Mouse (Mus musculus): ENCODE data around the gene Polr3gl. TPM values are rescaled to one million over a fixed set of nuclear protein-coding genes. Genes with fewer than 3 reads are reported as not detected.

Polr3gl gene
- polyA plus RNA-seq (2012; rRNA removed) = 13.9 and 17.8 TPM in 2 replicates

GRCm38 (mm10) chr3:96593790-96594560 is at the start of gene Polr3gl:
Gene Polr3gl (minus strand): TSS chr3:96594181.
- Histone ChIP-seq H3K4me1 (ENCODE audit: control insufficient read depth, insufficient read depth, low read length) (peaks cover 23% of the 10 kb centered on the region), H3K27ac (ENCODE audit: control insufficient read depth, insufficient read depth, low read depth, low read length) (peak within 1 kb of the TSS; percentile 96), H3K27me3 (ENCODE audit: control insufficient read depth, insufficient read depth, low read length) (no peaks in the 10 kb centered on the region), H3K36me3 (ENCODE audit: control insufficient read depth, insufficient read depth, low read length) (no peaks in the 10 kb centered on the region), H3K4me3 (ENCODE audit: control insufficient read depth, low read depth, low read length) (peak within 1 kb of the TSS; percentile 98)
- TF ChIP-seq POLR2A (IDR thresholded peaks at IDR 0.05; ENCODE audit: control insufficient read depth, low read depth, low read length) (peak; percentile 89), CTCF (IDR thresholded peaks at IDR 0.05; ENCODE audit: control insufficient read depth, insufficient read depth, insufficient replicate concordance, low read depth, low read length) (0 out of 2 replicates have a peak, but pooled peaks have one; percentile 11)

- Histone ChIP-seq H3K4me3 (ENCODE audit: control insufficient read depth, low read depth, low read length) (no peak overlapping the region), H3K27me3 (ENCODE audit: control insufficient read depth, insufficient read depth, low read length) (no peaks in the 10 kb centered on the region), H3K36me3 (ENCODE audit: control insufficient read depth, insufficient read depth, low read length) (no peaks in the 10 kb centered on the region; the same call in 1 of the 2 replicates), H3K4me1 (ENCODE audit: control insufficient read depth, insufficient read depth, low read length) (peaks cover 5% of the 10 kb centered on the region), H3K27ac (ENCODE audit: control insufficient read depth, insufficient read depth, low read depth, low read length) (no peak overlapping the region)
- TF ChIP-seq POLR2A (IDR thresholded peaks at IDR 0.05; ENCODE audit: control insufficient read depth, low read depth, low read length) (no peak), CTCF (IDR thresholded peaks at IDR 0.05; ENCODE audit: control insufficient read depth, insufficient read depth, insufficient replicate concordance, low read depth, low read length) (peak; percentile 34; the same call in 1 of the 2 replicates)
Measured at GRCm38 (mm10) chr3:96639219-96639618, 45.2 kb upstream of the Polr3gl start.

GRCm38 (mm10) chr3:96636448-96636847 is 42.5 kb upstream of the Polr3gl start:
- Histone ChIP-seq H3K4me3 (ENCODE audit: control insufficient read depth, low read depth, low read length) (peak overlapping the region; percentile 93), H3K36me3 (ENCODE audit: control insufficient read depth, insufficient read depth, low read length) (no peaks in the 10 kb centered on the region; the same call in 1 of the 2 replicates), H3K27ac (ENCODE audit: control insufficient read depth, insufficient read depth, low read depth, low read length) (no peak overlapping the region), H3K27me3 (ENCODE audit: control insufficient read depth, insufficient read depth, low read length) (no peaks in the 10 kb centered on the region), H3K4me1 (ENCODE audit: control insufficient read depth, insufficient read depth, low read length) (peaks cover 5% of the 10 kb centered on the region)
- TF ChIP-seq POLR2A (IDR thresholded peaks at IDR 0.05; ENCODE audit: control insufficient read depth, low read depth, low read length) (no peak), CTCF (IDR thresholded peaks at IDR 0.05; ENCODE audit: control insufficient read depth, insufficient read depth, insufficient replicate concordance, low read depth, low read length) (no peak)

GRCm38 (mm10) chr3:96635906-96636305 is 41.9 kb upstream of the Polr3gl start:
- Histone ChIP-seq H3K4me3 (ENCODE audit: control insufficient read depth, low read depth, low read length) (peak overlapping the region; percentile 93), H3K27ac (ENCODE audit: control insufficient read depth, insufficient read depth, low read depth, low read length) (peak overlapping the region; percentile 73), H3K36me3 (ENCODE audit: control insufficient read depth, insufficient read depth, low read length) (no peaks in the 10 kb centered on the region; the same call in 1 of the 2 replicates), H3K4me1 (ENCODE audit: control insufficient read depth, insufficient read depth, low read length) (peaks cover 5% of the 10 kb centered on the region), H3K27me3 (ENCODE audit: control insufficient read depth, insufficient read depth, low read length) (no peaks in the 10 kb centered on the region)
- TF ChIP-seq CTCF (IDR thresholded peaks at IDR 0.05; ENCODE audit: control insufficient read depth, insufficient read depth, insufficient replicate concordance, low read depth, low read length) (no peak), POLR2A (IDR thresholded peaks at IDR 0.05; ENCODE audit: control insufficient read depth, low read depth, low read length) (no peak)

GRCm38 (mm10) chr3:96634928-96635879 is 41.2 kb upstream of the Polr3gl start, which contains the start of the genes Pex11b and Gm42957:
Gene Pex11b (plus strand): TSS chr3:96635376.
Gene Gm42957 (plus strand): TSS chr3:96635474.
- Histone ChIP-seq H3K27me3 (ENCODE audit: control insufficient read depth, insufficient read depth, low read length) (no peaks in the 10 kb centered on the region), H3K27ac (ENCODE audit: control insufficient read depth, insufficient read depth, low read depth, low read length) (peak within 1 kb of the TSS; percentile 73), H3K4me1 (ENCODE audit: control insufficient read depth, insufficient read depth, low read length) (peaks cover 6% of the 10 kb centered on the region), H3K4me3 (ENCODE audit: control insufficient read depth, low read depth, low read length) (peak within 1 kb of the TSS; percentile 93), H3K36me3 (ENCODE audit: control insufficient read depth, insufficient read depth, low read length) (no peaks in the 10 kb centered on the region; the same call in 1 of the 2 replicates)
- no peak for TF ChIP-seq CTCF (IDR thresholded peaks at IDR 0.05; ENCODE audit: control insufficient read depth, insufficient read depth, insufficient replicate concordance, low read depth, low read length)
- peak; percentile 50 for TF ChIP-seq POLR2A (IDR thresholded peaks at IDR 0.05; ENCODE audit: control insufficient read depth, low read depth, low read length)

GRCm38 (mm10) chr3:96634015-96634414 is 40.0 kb upstream of the Polr3gl start:
- TF ChIP-seq POLR2A (IDR thresholded peaks at IDR 0.05; ENCODE audit: control insufficient read depth, low read depth, low read length) = no peak
- TF ChIP-seq CTCF (IDR thresholded peaks at IDR 0.05; ENCODE audit: control insufficient read depth, insufficient read depth, insufficient replicate concordance, low read depth, low read length) = no peak
- H3K27me3 ChIP-seq (ENCODE audit: control insufficient read depth, insufficient read depth, low read length) = no peaks in the 10 kb centered on the region
- H3K36me3 ChIP-seq (ENCODE audit: control insufficient read depth, insufficient read depth, low read length) = no peaks in the 10 kb centered on the region; the same call in 1 of the 2 replicates
- no peak overlapping the region for H3K4me3 ChIP-seq (ENCODE audit: control insufficient read depth, low read depth, low read length)
- peaks cover 8% of the 10 kb centered on the region for H3K4me1 ChIP-seq (ENCODE audit: control insufficient read depth, insufficient read depth, low read length)
- H3K27ac ChIP-seq (ENCODE audit: control insufficient read depth, insufficient read depth, low read depth, low read length) = no peak overlapping the region

Data from testis, adult 2 months (tissue).